Mouse (Mus musculus) A20 (cell line): ENCODE data around the gene Hist1h1c.
"Not testable (repeated sequence)": the region's sequence is repeated elsewhere in the genome, so short reads cannot be mapped to it uniquely, and the experiment has no call there.

Source experiments
- DNase-seq: peaks from one replicate; pipeline ENCODE4 v3.0.0-alpha.2; 2011; ENCODE audit warnings: low read depth, low spot score

Hist1h1c gene

DNA sequence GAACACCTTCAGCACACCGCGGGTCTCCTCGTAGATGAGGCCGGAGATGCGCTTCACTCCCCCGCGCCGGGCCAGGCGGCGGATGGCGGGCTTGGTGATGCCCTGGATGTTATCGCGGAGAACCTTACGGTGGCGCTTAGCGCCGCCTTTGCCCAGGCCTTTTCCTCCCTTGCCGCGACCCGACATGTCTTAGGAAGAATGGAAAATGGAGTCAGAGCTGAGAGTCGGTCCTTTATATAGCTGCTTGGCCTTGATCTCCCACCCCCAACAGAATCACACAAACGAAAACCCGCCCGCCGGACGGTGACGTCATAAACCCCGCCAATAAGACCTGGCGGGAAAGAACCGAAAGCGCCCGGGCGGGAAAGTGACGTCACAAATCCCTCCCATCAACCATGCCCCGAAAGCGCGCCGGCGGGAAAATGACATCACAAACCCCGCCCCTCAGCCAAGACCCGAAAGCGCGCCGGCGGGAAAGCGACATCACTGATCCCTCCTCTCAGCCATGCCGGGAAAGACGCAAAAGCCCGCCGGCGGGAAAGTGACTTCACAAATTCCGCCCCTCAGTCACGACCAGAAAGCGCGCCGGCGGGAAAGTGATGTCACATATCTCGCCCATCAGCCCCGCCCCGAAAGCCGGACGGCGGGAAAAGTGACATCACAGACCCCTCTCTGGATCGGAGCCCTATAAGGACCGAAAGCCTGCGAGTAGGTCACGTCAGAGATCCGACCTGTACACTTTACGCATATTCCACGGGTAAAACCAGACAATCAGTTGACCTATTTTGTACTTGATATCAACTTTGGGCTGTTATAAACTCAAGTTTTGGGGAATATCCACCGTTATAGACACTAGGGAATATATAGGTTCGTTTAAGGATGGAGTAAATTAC is 22.6 kb downstream of the Hist1h1c start, which contains the start of gene Hist1h4a:
Gene Hist1h4a, minus strand, starts transcription at position 259 of the 893 bp plus-strand sequence.
- peak; percentile 99 for DNase-seq

- DNase-seq: peak; percentile 95
These were observed 23.5 kb downstream of the Hist1h1c start, which contains the start of gene Hist1h3a for GRCm38 (mm10) chr13:23761871-23762821. Hist1h3a (minus strand) TSS chr13:23762386.

DNA sequence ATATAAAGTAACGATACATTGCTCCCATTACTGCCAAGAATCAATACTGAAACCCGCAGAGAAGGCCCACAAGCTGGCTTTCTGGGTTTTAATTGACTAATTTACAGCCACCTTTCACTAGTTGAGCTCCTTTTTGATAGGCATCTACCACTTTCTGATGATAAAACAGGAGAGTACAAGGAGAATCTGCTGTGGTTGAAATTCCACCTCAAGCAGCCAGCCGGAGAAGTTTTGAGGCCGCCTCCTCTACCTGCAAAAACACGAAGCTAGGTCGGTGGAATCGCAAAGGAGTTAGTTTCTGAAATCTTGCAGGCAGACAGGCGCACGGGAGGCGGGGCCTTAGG is 24.6 kb downstream of the Hist1h1c start:
- no peak for DNase-seq

DNA sequence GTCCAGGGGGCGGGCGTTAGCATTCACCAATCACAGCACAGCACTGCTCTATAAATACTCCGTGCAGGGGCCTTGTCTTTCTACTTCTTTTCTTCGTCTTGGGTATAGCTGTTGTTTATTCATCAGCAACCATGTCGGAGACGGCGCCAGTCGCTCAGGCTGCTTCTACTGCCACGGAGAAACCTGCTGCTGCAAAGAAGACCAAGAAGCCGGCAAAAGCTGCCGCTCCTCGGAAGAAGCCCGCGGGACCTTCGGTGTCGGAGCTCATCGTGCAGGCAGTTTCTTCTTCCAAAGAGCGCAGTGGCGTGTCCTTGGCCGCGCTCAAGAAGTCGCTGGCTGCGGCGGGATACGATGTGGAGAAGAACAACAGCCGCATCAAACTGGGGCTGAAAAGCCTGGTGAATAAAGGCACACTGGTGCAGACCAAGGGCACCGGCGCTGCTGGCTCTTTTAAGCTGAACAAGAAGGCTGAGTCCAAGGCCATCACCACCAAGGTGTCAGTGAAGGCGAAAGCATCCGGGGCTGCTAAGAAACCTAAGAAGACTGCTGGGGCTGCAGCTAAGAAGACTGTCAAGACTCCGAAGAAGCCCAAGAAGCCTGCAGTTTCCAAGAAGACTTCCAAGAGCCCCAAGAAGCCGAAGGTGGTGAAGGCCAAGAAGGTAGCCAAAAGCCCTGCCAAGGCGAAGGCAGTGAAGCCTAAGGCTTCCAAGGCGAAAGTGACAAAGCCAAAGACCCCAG is 25.1 kb downstream of the Hist1h1c start, which contains the start of gene Hist1h1a:
Gene Hist1h1a, plus strand, starts transcription at position 81 of the 738 bp plus-strand sequence.
- DNase-seq: peak; percentile 91

- DNase-seq: peak; percentile 25
These were observed 25.9 kb downstream of the Hist1h1c start for GRCm38 (mm10) chr13:23764324-23765171.

GRCm38 (mm10) chr13:23765172-23765513 is 26.5 kb downstream of the Hist1h1c start:
- DNase-seq: no peak

DNA sequence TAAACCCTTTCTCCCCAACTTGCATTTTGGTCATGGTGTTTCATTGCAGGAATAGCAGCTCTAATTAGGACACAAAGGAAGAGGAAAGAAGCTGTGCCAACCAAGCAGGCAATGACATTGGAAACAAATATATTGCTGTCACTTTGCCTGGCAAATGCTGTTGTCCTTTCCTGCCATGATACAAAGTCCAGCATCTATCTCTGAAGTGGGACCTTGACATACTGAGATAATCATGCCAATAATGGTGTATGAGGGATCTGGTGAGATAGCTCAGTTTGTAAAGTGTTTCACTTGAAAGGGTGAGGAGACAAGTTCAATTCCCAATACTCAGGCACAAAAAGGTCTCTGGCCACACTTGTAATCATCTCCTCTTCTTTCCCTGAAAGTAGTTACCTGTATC is 28.2 kb downstream of the Hist1h1c start:
- DNase-seq: no peak

GRCm38 (mm10) chr13:23768834-23769397 is 30.3 kb downstream of the Hist1h1c start:
- DNase-seq: peak; percentile 55

GRCm38 (mm10) chr13:23769613-23770012 is 31.0 kb downstream of the Hist1h1c start, which contains the start of gene Trim38:
Trim38 (plus strand) TSS chr13:23769913.
- DNase-seq: not testable (repeated sequence)

GRCm38 (mm10) chr13:23772561-23773313 is 34.1 kb downstream of the Hist1h1c start:
- no peak for DNase-seq

- no peak for DNase-seq
These were observed 39.7 kb downstream of the Hist1h1c start for GRCm38 (mm10) chr13:23778339-23778738.

GRCm38 (mm10) chr13:23779025-23779424 is 40.4 kb downstream of the Hist1h1c start:
- no peak for DNase-seq
